Comparison of ENCODE assay signal across 10 mouse cellular contexts in genomic region chr10:108334096-108334495, GRCm38 (mm10). TPM values are rescaled to one million over a fixed set of nuclear protein-coding genes. Genes with fewer than 3 reads are reported as not detected.
A peak's percentile ranks its signal among the peaks of the same experiment; 100 is the strongest.
DNase-seq lines count a peak whose midpoint lies in the region; ATAC-seq and TF ChIP-seq lines count a peak whose summit lies in the region.
"Had no signal": no experiment of that assay in that cellular context is flagged by ENCODE, and none has a peak within 500 bp of the region (broad histone marks: within the 10 kb centered on the region; RNA-seq: fewer than 3 reads in every experiment).

No protein-coding gene starts in this region.

- WGBS in heart, embryonic 12.5 days, result 25% methylated on average over 1 of the region's 1 CpGs
- WGBS in midbrain, embryonic 10.5 days, result 43% methylated on average over 1 of the region's 1 CpGs
- WGBS in midbrain, embryonic 16.5 days, result 42% methylated on average over 1 of the region's 1 CpGs
- 26% methylated on average over 1 of the region's 1 CpGs for WGBS in liver, embryonic 14.5 days (ENCODE audit: insufficient replicate concordance)

- ATAC-seq in heart, embryonic 12.5 days (ENCODE audit: insufficient number of reproducible peaks, low FRiP score), result no peak
- no peak for ATAC-seq in midbrain, embryonic 16.5 days
- no peak for ATAC-seq in liver, embryonic 14.5 days (ENCODE audit: insufficient read depth)

- TF ChIP-seq EP300 in liver, embryonic 14.5 days (IDR thresholded peaks at IDR 0.05; ENCODE audit: low read depth), result no peak

- no peaks in the 10 kb centered on the region for H3K9me3 ChIP-seq in heart, embryonic 12.5 days (replicated peaks)
- H3K9me3 ChIP-seq in midbrain, embryonic 10.5 days (replicated peaks), result no peaks in the 10 kb centered on the region
- H3K9me3 ChIP-seq in midbrain, embryonic 16.5 days (replicated peaks; ENCODE audit: control insufficient read depth, low read length, poor library complexity, severe bottlenecking), result no peaks in the 10 kb centered on the region
- H3K9me3 ChIP-seq in liver, embryonic 14.5 days (ENCODE audit: control insufficient read depth, low read length), result no peaks in the 10 kb centered on the region

- H3K4me2 ChIP-seq in heart, embryonic 12.5 days, result peak overlapping the region; percentile 79
- H3K4me2 ChIP-seq in midbrain, embryonic 16.5 days (ENCODE audit: low read length), result no peak overlapping the region
- peak overlapping the region; percentile 73 for H3K4me2 ChIP-seq in liver, embryonic 14.5 days (ENCODE audit: low read depth)

- intact Hi-C loops in heart, postnatal 14 days (cut with DNase I), result loop anchor here (5.0 kb wide), 1 partner anchor 108 kb away; no protein-coding TSS in a partner anchor

- H3K27me3 ChIP-seq in heart, embryonic 12.5 days (replicated peaks), result 0 out of 2 replicates have a peak, but pooled peaks cover 3% of the 10 kb centered on the region
- H3K27me3 ChIP-seq in midbrain, embryonic 10.5 days (ENCODE audit: low read depth, poor library complexity, severe bottlenecking), result peaks cover 25% of the 10 kb centered on the region
- peaks cover 14% of the 10 kb centered on the region for H3K27me3 ChIP-seq in midbrain, embryonic 16.5 days (ENCODE audit: control insufficient read depth, insufficient read depth, low read depth, low read length)
- H3K27me3 ChIP-seq in liver, embryonic 14.5 days (ENCODE audit: control insufficient read depth, insufficient read depth, low read length), result peaks cover 31% of the 10 kb centered on the region

- no peak overlapping the region for H3K27ac ChIP-seq in heart, embryonic 12.5 days (ENCODE audit: poor library complexity, severe bottlenecking)
- H3K27ac ChIP-seq in midbrain, embryonic 10.5 days (replicated peaks), result no peak overlapping the region
- H3K27ac ChIP-seq in midbrain, embryonic 16.5 days (ENCODE audit: low read length), result no peak overlapping the region
- H3K27ac ChIP-seq in liver, embryonic 14.5 days, result no peak overlapping the region

- DNase-seq in heart, postnatal 14 days, result no peak
- no peak for DNase-seq in midbrain, embryonic 10.5 days (ENCODE audit: low spot score)
- DNase-seq in liver, embryonic 14.5 days (ENCODE audit: low read depth in 3 of 3, low spot score in 3 of 3), result no peak
- DNase-seq in right cerebral cortex, postnatal 4 days, result no peak
- DNase-seq in cerebellum, postnatal 4 days (ENCODE audit: low spot score in 2 of 2), result no peak
- no peak for DNase-seq in right cerebral cortex, postnatal 14 days
- DNase-seq: adrenal gland, adult 8-10 months; cerebellum, adult 9-11 months had no signal

- H3K4me1 ChIP-seq in heart, embryonic 12.5 days (replicated peaks), result peaks cover 9% of the 10 kb centered on the region; the same call in 1 of the 2 replicates
- peaks cover 43% of the 10 kb centered on the region for H3K4me1 ChIP-seq in midbrain, embryonic 10.5 days
- peaks cover 8% of the 10 kb centered on the region; the same call in 1 of the 2 replicates for H3K4me1 ChIP-seq in midbrain, embryonic 16.5 days (ENCODE audit: control insufficient read depth, insufficient read depth, low read length)
- peaks cover 0 to 8% of the 10 kb centered on the region in 2 experiments; a peak in 2 of 4 replicates for H3K4me1 ChIP-seq in liver, embryonic 14.5 days (replicated peaks; ENCODE audit: control insufficient read depth in 2 of 2, insufficient read depth in 2 of 2, low read length in 1 of 2)

- no peak for TF ChIP-seq CTCF in liver, embryonic 14.5 days (IDR thresholded peaks at IDR 0.05; ENCODE audit: low read depth)

- peaks cover 17% of the 10 kb centered on the region; the same call in 1 of the 2 replicates for H3K36me3 ChIP-seq in heart, embryonic 12.5 days
- H3K36me3 ChIP-seq in midbrain, embryonic 10.5 days, result peaks cover 12% of the 10 kb centered on the region; the same call in 1 of the 2 replicates
- H3K36me3 ChIP-seq in midbrain, embryonic 16.5 days (ENCODE audit: control insufficient read depth, insufficient read depth, low read length), result no peaks in the 10 kb centered on the region
- H3K36me3 ChIP-seq in liver, embryonic 14.5 days (replicated peaks; ENCODE audit: control insufficient read depth, insufficient read depth, low read depth), result no peaks in the 10 kb centered on the region

- peak overlapping the region; percentile 91 for H3K4me3 ChIP-seq in heart, embryonic 12.5 days
- H3K4me3 ChIP-seq in midbrain, embryonic 10.5 days, result peak overlapping the region; percentile 92
- no peak overlapping the region for H3K4me3 ChIP-seq in midbrain, embryonic 16.5 days (ENCODE audit: low read depth, low read length)
- no peak overlapping the region for H3K4me3 ChIP-seq in liver, embryonic 14.5 days (ENCODE audit: insufficient read depth in 1 of 2, low read depth in 2 of 2, low read length in 2 of 2)

- H3K9ac ChIP-seq in heart, embryonic 12.5 days, result no peak overlapping the region; the same call in 1 of the 2 replicates
- H3K9ac ChIP-seq in midbrain, embryonic 16.5 days (ENCODE audit: low read depth, low read length), result no peak overlapping the region
- no peak overlapping the region; the same call in 1 of the 2 replicates for H3K9ac ChIP-seq in liver, embryonic 14.5 days (replicated peaks)

RNA-seq across cellular contexts. Expression of gene Pawr, which starts 2.2 kb away (rescaled TPM):
- 21.0 and 23.2 TPM in 2 replicates for polyA plus RNA-seq in heart, embryonic 12.5 days (2016; fragmentation: Nextera tagmentation; extraction: Ambion mirVana)
- total RNA-seq in heart, postnatal 14 days (2021), result 1 to 10 TPM; 3.1 to 3.4 TPM
- polyA plus RNA-seq in midbrain, embryonic 10.5 days (2016; fragmentation: Nextera tagmentation; extraction: Ambion mirVana), result 9.6 and 12.6 TPM in 2 replicates
- polyA plus RNA-seq in midbrain, embryonic 16.5 days (2015; fragmentation: Nextera tagmentation; extraction: Ambion mirVana), result 1.5 and 1.9 TPM in 2 replicates
- 2.0 and 3.7 TPM in 2 replicates for polyA plus RNA-seq in liver, embryonic 14.5 days (2012; rRNA removed)
- polyA plus RNA-seq in liver, embryonic 14.5 days (2014; fragmentation: Nextera tagmentation; extraction: Ambion mirVana), result 4.4 and 5.0 TPM in 2 replicates

Comparison
In these comparisons a context has a peak if more than half of its experiments do, and no peak if none do; other contexts are left out.
1. H3K4me3 ChIP-seq: peak in heart, embryonic 12.5 days (single experiment) and midbrain, embryonic 10.5 days (single experiment); none in midbrain, embryonic 16.5 days (single experiment) and liver, embryonic 14.5 days (0 of 2).